Comparison of ENCODE assay signal across 14 mouse cellular contexts in the genomic region with DNA sequence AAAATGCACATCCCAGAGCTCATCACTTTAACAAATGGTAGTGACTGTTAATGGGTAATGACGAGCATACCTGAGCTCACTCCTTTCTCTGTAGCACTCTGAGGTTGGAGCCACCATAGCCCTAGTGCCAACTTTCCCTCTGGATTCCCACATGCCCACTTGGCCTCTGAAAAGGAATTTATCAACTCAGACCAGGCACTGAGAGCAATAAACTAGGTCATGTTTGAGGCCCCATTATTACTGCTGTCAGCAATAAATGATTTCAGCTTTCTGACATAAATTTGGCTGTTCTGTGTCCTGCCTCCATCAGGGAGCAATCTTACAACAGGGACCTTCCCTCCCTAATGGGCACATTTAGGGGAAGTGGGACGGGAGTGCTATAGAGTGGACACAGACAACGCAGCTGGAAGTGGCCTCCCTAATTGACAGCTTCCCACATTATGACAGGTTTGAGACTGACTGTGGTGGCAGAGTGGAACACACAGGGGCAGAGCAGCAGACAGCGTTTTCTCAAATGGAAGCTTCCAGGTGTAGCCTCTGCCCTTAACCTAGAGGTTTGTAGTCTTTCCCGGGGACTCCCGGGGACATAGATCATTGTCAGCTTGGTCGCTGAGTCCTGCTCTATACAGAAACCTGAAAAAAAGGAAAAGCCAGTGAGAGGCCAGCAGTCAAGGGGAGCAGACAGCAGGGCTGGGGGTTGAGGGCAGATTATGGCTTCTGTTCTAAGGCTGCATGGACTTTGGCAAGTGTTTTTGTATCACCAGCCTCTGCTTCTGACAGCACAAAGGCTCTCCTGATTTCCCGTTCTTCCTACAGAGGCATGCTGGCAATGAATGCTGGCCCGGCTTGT.
DNase-seq lines count a peak whose midpoint lies in the region; ATAC-seq and TF ChIP-seq lines count a peak whose summit lies in the region.
"Had no signal": no experiment of that assay in that cellular context is flagged by ENCODE, and none has a peak within 500 bp of the region (broad histone marks: within the 10 kb centered on the region; RNA-seq: fewer than 3 reads in every experiment).

No protein-coding gene starts in this region.

- DNase-seq in brain, adult 2 months (ENCODE audit: low read depth, low spot score): peak; percentile 88
- peak; percentile 43 for DNase-seq in cerebellum, adult 8-10 months
- peak; percentile 22 for DNase-seq in lung, postnatal 10 days
- DNase-seq in urinary bladder, adult 18-20 months (ENCODE audit: low spot score in 2 of 2): no peak
- no peak for DNase-seq in thymus, postnatal 36 days
- no peak for DNase-seq in gastrocnemius, adult 2 months
- DNase-seq: heart, postnatal 4 days; liver, embryonic 13.5 days; thymus, postnatal 14 days had no signal

- H3K9ac ChIP-seq in intestine, embryonic 15.5 days: no peak overlapping the region
- no peak overlapping the region for H3K9ac ChIP-seq in intestine, postnatal 0 days (ENCODE audit: low read depth, low read length)
- H3K9ac ChIP-seq: liver, embryonic 13.5 days had no signal

- no peaks in the 10 kb centered on the region for H3K36me3 ChIP-seq in intestine, embryonic 15.5 days
- no peaks in the 10 kb centered on the region for H3K36me3 ChIP-seq in intestine, postnatal 0 days (ENCODE audit: control insufficient read depth, insufficient read depth)
- H3K36me3 ChIP-seq: liver, embryonic 13.5 days; midbrain, embryonic 10.5 days had no signal

- H3K9me3 ChIP-seq in intestine, embryonic 15.5 days: no peaks in the 10 kb centered on the region
- H3K9me3 ChIP-seq in intestine, postnatal 0 days (ENCODE audit: control insufficient read depth): no peaks in the 10 kb centered on the region
- H3K9me3 ChIP-seq: liver, embryonic 13.5 days; midbrain, embryonic 10.5 days had no signal

- no peaks in the 10 kb centered on the region for H3K27me3 ChIP-seq in intestine, embryonic 15.5 days (replicated peaks)
- no peaks in the 10 kb centered on the region for H3K27me3 ChIP-seq in intestine, postnatal 0 days (replicated peaks; ENCODE audit: control insufficient read depth, insufficient read depth, low read length)
- H3K27me3 ChIP-seq: liver, embryonic 13.5 days had no signal

- no peak for TF ChIP-seq CTCF in intestine, postnatal 0 days (IDR thresholded peaks at IDR 0.05; ENCODE audit: low read depth)
- no peak for TF ChIP-seq CTCF in gastrocnemius, adult 2 months (IDR thresholded peaks at IDR 0.05)

- no peak overlapping the region for H3K4me2 ChIP-seq in intestine, embryonic 15.5 days (replicated peaks)
- no peak overlapping the region for H3K4me2 ChIP-seq in intestine, postnatal 0 days (replicated peaks; ENCODE audit: low read depth)
- H3K4me2 ChIP-seq: liver, embryonic 13.5 days had no signal

- 61% methylated on average over 9 of the region's 9 CpGs for WGBS in intestine, embryonic 15.5 days
- 59% methylated on average over 9 of the region's 9 CpGs for WGBS in intestine, postnatal 0 days

- intact Hi-C loops in gastrocnemius, adult 2 months (cut with DNase I): no loop called here

- H3K27ac ChIP-seq in intestine, embryonic 15.5 days: no peak overlapping the region
- no peak overlapping the region for H3K27ac ChIP-seq in intestine, postnatal 0 days (ENCODE audit: low read depth, low read length)
- H3K27ac ChIP-seq in gastrocnemius, adult 2 months: no peak overlapping the region
- H3K27ac ChIP-seq: layer of hippocampus, adult 2 months; liver, embryonic 13.5 days; midbrain, embryonic 10.5 days had no signal

- 0 out of 2 replicates have a peak, but pooled peaks cover 4% of the 10 kb centered on the region for H3K4me1 ChIP-seq in intestine, embryonic 15.5 days (replicated peaks)
- no peaks in the 10 kb centered on the region for H3K4me1 ChIP-seq in intestine, postnatal 0 days (replicated peaks; ENCODE audit: control insufficient read depth, insufficient read depth, low read length)
- H3K4me1 ChIP-seq: liver, embryonic 13.5 days; midbrain, embryonic 10.5 days had no signal

- ATAC-seq in intestine, embryonic 15.5 days: peak; percentile 10; the same call in 1 of the 2 replicates
- ATAC-seq in intestine, postnatal 0 days: no peak

- no peak overlapping the region for H3K4me3 ChIP-seq in intestine, embryonic 15.5 days (replicated peaks)
- no peak overlapping the region for H3K4me3 ChIP-seq in intestine, postnatal 0 days (ENCODE audit: low read depth, low read length)
- no peak overlapping the region for H3K4me3 ChIP-seq in gastrocnemius, adult 2 months
- H3K4me3 ChIP-seq: erythroblast, embryonic 14.5 days; layer of hippocampus, adult 2 months; liver, embryonic 13.5 days; midbrain, embryonic 10.5 days had no signal

Comparison
In these comparisons a context has a peak if more than half of its experiments do, and no peak if none do; other contexts are left out.
1. DNase-seq: peak in brain, adult 2 months (single experiment), cerebellum, adult 8-10 months (single experiment) and lung, postnatal 10 days (single experiment); none in urinary bladder, adult 18-20 months (0 of 2), thymus, postnatal 36 days (0 of 2) and gastrocnemius, adult 2 months (single experiment).